Comparison of ENCODE assay signal across 16 mouse cellular contexts in genomic region chr6:101227294-101227855, GRCm38 (mm10).
DNase-seq lines count a peak whose midpoint lies in the region; ATAC-seq lines count a peak whose summit lies in the region.
"Had no signal": no experiment of that assay in that cellular context is flagged by ENCODE, and none has a peak within 500 bp of the region (broad histone marks: within the 10 kb centered on the region; RNA-seq: fewer than 3 reads in every experiment).

No protein-coding gene starts in this region.

- peak; percentile 19 for DNase-seq in left cerebral cortex, postnatal 4 days
- no peak for DNase-seq in left cerebral cortex, postnatal 36 days (ENCODE audit: low spot score in 2 of 2)
- DNase-seq in forebrain, embryonic 10.5 days (ENCODE audit: extremely low spot score, low spot score), result no peak
- no peak for DNase-seq in cerebellum, adult 8-10 months
- no peak for DNase-seq in cerebellum, adult 9-10 months
- DNase-seq: adrenal gland, adult 8-10 months; B cell, adult 2 months; gastrocnemius, adult 2 months; heart, adult 18-20 months; right cerebral cortex, postnatal 4 days had no signal

- H3K27ac ChIP-seq in forebrain, embryonic 10.5 days, result peak overlapping the region; percentile 30; the same call in 1 of the 2 replicates
- H3K27ac ChIP-seq in hindbrain, embryonic 13.5 days, result peak overlapping the region; percentile 71
- H3K27ac ChIP-seq in neural tube, embryonic 15.5 days (replicated peaks), result peak overlapping the region; percentile 11; the same call in 1 of the 2 replicates
- H3K27ac ChIP-seq in liver, embryonic 12.5 days, result no peak overlapping the region
- H3K27ac ChIP-seq: gastrocnemius, adult 2 months; kidney, embryonic 15.5 days; limb, embryonic 13.5 days; macrophage had no signal

- H3K9me3 ChIP-seq in forebrain, embryonic 10.5 days, result no peaks in the 10 kb centered on the region
- H3K9me3 ChIP-seq in hindbrain, embryonic 13.5 days, result no peaks in the 10 kb centered on the region
- no peaks in the 10 kb centered on the region for H3K9me3 ChIP-seq in neural tube, embryonic 15.5 days (replicated peaks)
- H3K9me3 ChIP-seq in liver, embryonic 12.5 days (replicated peaks), result no peaks in the 10 kb centered on the region
- H3K9me3 ChIP-seq: kidney, embryonic 15.5 days; limb, embryonic 13.5 days had no signal

- H3K4me2 ChIP-seq in hindbrain, embryonic 13.5 days, result no peak overlapping the region
- H3K4me2 ChIP-seq in neural tube, embryonic 15.5 days, result no peak overlapping the region
- H3K4me2 ChIP-seq in liver, embryonic 12.5 days, result no peak overlapping the region
- H3K4me2 ChIP-seq: kidney, embryonic 15.5 days; limb, embryonic 13.5 days had no signal

- 32% methylated on average over 8 of the region's 8 CpGs for WGBS in forebrain, embryonic 10.5 days
- 22% methylated on average over 8 of the region's 8 CpGs for WGBS in hindbrain, embryonic 13.5 days
- 30% methylated on average over 8 of the region's 8 CpGs for WGBS in neural tube, embryonic 15.5 days
- WGBS in liver, embryonic 12.5 days (ENCODE audit: insufficient replicate concordance), result 59% methylated on average over 8 of the region's 8 CpGs

- H3K4me1 ChIP-seq in forebrain, embryonic 10.5 days, result peaks cover 30% of the 10 kb centered on the region
- H3K4me1 ChIP-seq in hindbrain, embryonic 13.5 days (replicated peaks), result peaks cover 25% of the 10 kb centered on the region
- peaks cover 21% of the 10 kb centered on the region for H3K4me1 ChIP-seq in neural tube, embryonic 15.5 days
- H3K4me1 ChIP-seq in liver, embryonic 12.5 days, result no peaks in the 10 kb centered on the region
- H3K4me1 ChIP-seq: kidney, embryonic 15.5 days had no signal

- no peak overlapping the region for H3K4me3 ChIP-seq in forebrain, embryonic 10.5 days
- no peak overlapping the region for H3K4me3 ChIP-seq in hindbrain, embryonic 13.5 days
- H3K4me3 ChIP-seq in neural tube, embryonic 15.5 days (replicated peaks), result no peak overlapping the region
- H3K4me3 ChIP-seq in liver, embryonic 12.5 days, result no peak overlapping the region
- H3K4me3 ChIP-seq: gastrocnemius, adult 2 months; kidney, embryonic 15.5 days; limb, embryonic 13.5 days had no signal

- no peak overlapping the region for H3K9ac ChIP-seq in hindbrain, embryonic 13.5 days
- no peak overlapping the region for H3K9ac ChIP-seq in neural tube, embryonic 15.5 days (replicated peaks)
- H3K9ac ChIP-seq in liver, embryonic 12.5 days, result no peak overlapping the region
- H3K9ac ChIP-seq: kidney, embryonic 15.5 days; limb, embryonic 13.5 days had no signal

- intact Hi-C loops in left cerebral cortex, postnatal 4 days (cut with DNase I), result no loop called here
- intact Hi-C loops in left cerebral cortex, postnatal 36 days (cut with DNase I), result no loop called here

- no peaks in the 10 kb centered on the region for H3K27me3 ChIP-seq in forebrain, embryonic 10.5 days (ENCODE audit: poor library complexity, severe bottlenecking)
- no peaks in the 10 kb centered on the region for H3K27me3 ChIP-seq in hindbrain, embryonic 13.5 days
- no peaks in the 10 kb centered on the region for H3K27me3 ChIP-seq in neural tube, embryonic 15.5 days (replicated peaks)
- H3K27me3 ChIP-seq in liver, embryonic 12.5 days (replicated peaks), result no peaks in the 10 kb centered on the region
- H3K27me3 ChIP-seq: kidney, embryonic 15.5 days; limb, embryonic 13.5 days had no signal

- no peaks in the 10 kb centered on the region for H3K36me3 ChIP-seq in forebrain, embryonic 10.5 days (replicated peaks)
- no peaks in the 10 kb centered on the region for H3K36me3 ChIP-seq in hindbrain, embryonic 13.5 days
- no peaks in the 10 kb centered on the region for H3K36me3 ChIP-seq in neural tube, embryonic 15.5 days
- no peaks in the 10 kb centered on the region for H3K36me3 ChIP-seq in liver, embryonic 12.5 days
- H3K36me3 ChIP-seq: kidney, embryonic 15.5 days; limb, embryonic 13.5 days had no signal

- no peak for ATAC-seq in hindbrain, embryonic 13.5 days (ENCODE audit: low FRiP score)
- ATAC-seq in neural tube, embryonic 15.5 days (ENCODE audit: low FRiP score), result no peak
- ATAC-seq in liver, embryonic 12.5 days, result no peak
